Mouse (Mus musculus): ENCODE results near the gene Alpl. TPM values are rescaled to one million over a fixed set of nuclear protein-coding genes. Genes with fewer than 3 reads are reported as not detected.

Alpl gene
- total and polyA plus RNA-seq, 3 experiments: not detected

DNA sequence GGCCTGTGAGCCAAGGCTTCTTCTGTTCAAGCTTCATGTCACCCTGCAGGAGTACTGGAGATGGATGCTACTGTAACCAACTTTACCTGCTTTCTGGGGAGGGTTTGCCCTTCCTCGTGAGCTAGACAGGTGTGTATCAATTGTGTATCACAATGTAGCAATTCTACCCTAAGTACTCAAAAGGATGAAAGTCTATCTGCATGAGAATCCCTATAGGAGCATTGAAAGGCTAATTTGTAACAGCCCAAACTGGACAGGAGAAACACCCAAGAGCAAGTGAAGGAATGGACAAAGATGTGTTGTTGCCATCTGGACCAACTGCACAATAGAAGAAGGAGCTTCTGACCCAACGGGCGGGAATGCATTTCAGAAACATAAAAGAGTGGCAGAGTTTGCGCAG is 18.3 kb downstream of the Alpl start:
- TF ChIP-seq MYC (IDR thresholded peaks at IDR 0.05; ENCODE audit: low read depth, low read length) (no peak), ZKSCAN1 (IDR thresholded peaks at IDR 0.05; ENCODE audit: low read depth, low read length) (no peak), BHLHE40 (IDR thresholded peaks at IDR 0.05; ENCODE audit: borderline replicate concordance, low read depth, low read length) (no peak), ZMIZ1 (IDR thresholded peaks at IDR 0.05; ENCODE audit: low read depth, low read length) (no peak)
- H3K27me3 ChIP-seq (ENCODE audit: control insufficient read depth in 1 of 2, insufficient read depth in 2 of 2, low read length in 2 of 2): peaks cover 0 to under 1% of the 10 kb centered on the region in 2 experiments; a peak in 1 of 4 replicates
- H3K27ac ChIP-seq (ENCODE audit: control insufficient read depth, low read depth, low read length): no peak overlapping the region
- H3K9me3 ChIP-seq (replicated peaks; ENCODE audit: insufficient read depth, low read length): no peaks in the 10 kb centered on the region
- no peak overlapping the region for H3K9ac ChIP-seq (ENCODE audit: control insufficient read depth, low read depth, low read length, poor library complexity, severe bottlenecking)
- H3K4me1 ChIP-seq (ENCODE audit: control insufficient read depth in 1 of 2, insufficient read depth in 2 of 2, low read length in 2 of 2): no peaks in the 10 kb centered on the region
- no peaks in the 10 kb centered on the region for H3K36me3 ChIP-seq (ENCODE audit: control insufficient read depth in 1 of 2, insufficient read depth in 2 of 2, low read length in 2 of 2)
- H3K79me2 ChIP-seq (ENCODE audit: control insufficient read depth, insufficient read depth, low read length, poor library complexity): no peaks in the 10 kb centered on the region
- H3K4me3 ChIP-seq (ENCODE audit: control insufficient read depth in 1 of 2, insufficient read depth in 1 of 2, low read depth in 2 of 2, low read length in 2 of 2): no peak overlapping the region
- no peak for DNase-seq (ENCODE audit: low read depth, low spot score)

DNA sequence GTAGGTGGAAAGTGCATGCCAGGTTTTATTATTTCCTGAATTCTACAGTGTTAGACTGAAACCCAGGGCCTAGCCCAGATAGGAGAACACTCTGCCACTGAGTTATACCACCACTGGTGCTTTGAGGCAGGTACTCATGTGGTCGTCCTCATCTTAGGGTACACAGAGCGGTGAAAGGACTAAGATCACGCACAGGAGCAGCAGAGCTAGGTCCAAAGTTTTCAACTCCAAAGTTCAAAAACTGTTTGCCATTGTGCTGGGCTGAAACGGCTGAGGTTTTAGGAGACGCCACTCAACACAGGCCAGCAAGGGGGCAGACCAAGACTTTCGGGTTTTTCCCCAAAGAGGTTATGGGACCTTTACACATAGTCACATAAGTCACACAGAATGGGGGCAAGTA is 21.7 kb downstream of the Alpl start:
- Histone ChIP-seq H3K36me3 (ENCODE audit: control insufficient read depth in 1 of 2, insufficient read depth in 2 of 2, low read length in 2 of 2) (no peaks in the 10 kb centered on the region), H3K79me2 (ENCODE audit: control insufficient read depth, insufficient read depth, low read length, poor library complexity) (no peaks in the 10 kb centered on the region), H3K9me3 (replicated peaks; ENCODE audit: insufficient read depth, low read length) (no peaks in the 10 kb centered on the region), H3K9ac (ENCODE audit: control insufficient read depth, low read depth, low read length, poor library complexity, severe bottlenecking) (no peak overlapping the region), H3K4me3 (ENCODE audit: control insufficient read depth in 1 of 2, insufficient read depth in 1 of 2, low read depth in 2 of 2, low read length in 2 of 2) (no peak overlapping the region), H3K27ac (ENCODE audit: control insufficient read depth, low read depth, low read length) (no peak overlapping the region), H3K27me3 (ENCODE audit: control insufficient read depth in 1 of 2, insufficient read depth in 2 of 2, low read length in 2 of 2) (peaks cover 0 to 5% of the 10 kb centered on the region in 2 experiments; a peak in 2 of 4 replicates), H3K4me1 (ENCODE audit: control insufficient read depth in 1 of 2, insufficient read depth in 2 of 2, low read length in 2 of 2) (no peaks in the 10 kb centered on the region)
- DNase-seq (ENCODE audit: low read depth, low spot score): no peak
- no peak for TF ChIP-seq MXI1 (IDR thresholded peaks at IDR 0.05; ENCODE audit: low read depth, low read length)
- no peak for TF ChIP-seq TBP (IDR thresholded peaks at IDR 0.05; ENCODE audit: low read depth, low read length)
- TF ChIP-seq CHD1 (IDR thresholded peaks at IDR 0.05; ENCODE audit: low read depth, low read length): no peak
- TF ChIP-seq EP300 (IDR thresholded peaks at IDR 0.05; ENCODE audit: low read depth in 1 of 2, low read length in 2 of 2): no peak
- TF ChIP-seq MAX (IDR thresholded peaks at IDR 0.05; ENCODE audit: low read length): no peak
- TF ChIP-seq MYC (IDR thresholded peaks at IDR 0.05; ENCODE audit: low read depth, low read length): no peak
- TF ChIP-seq ZKSCAN1 (IDR thresholded peaks at IDR 0.05; ENCODE audit: low read depth, low read length): no peak
- TF ChIP-seq TAL1 (IDR thresholded peaks at IDR 0.05; ENCODE audit: low read length): no peak
- no peak for TF ChIP-seq MYB (IDR thresholded peaks at IDR 0.05; ENCODE audit: low read depth, low read length)
- no peak for TF ChIP-seq NELFE (IDR thresholded peaks at IDR 0.05; ENCODE audit: low read depth, low read length)
- TF ChIP-seq CTCF (IDR thresholded peaks at IDR 0.05 in 2 of 3, conservative IDR thresholded peaks at IDR 0.05 in 1 of 3; ENCODE audit: control insufficient read depth in 1 of 3, insufficient read depth in 1 of 3, low read depth in 2 of 3, low read length in 3 of 3, poor library complexity in 1 of 3, severe bottlenecking in 1 of 3): no peak
- no peak for TF ChIP-seq ELF1 (IDR thresholded peaks at IDR 0.05; ENCODE audit: low read depth, low read length)
- no peak for TF ChIP-seq ZC3H11A (IDR thresholded peaks at IDR 0.05; ENCODE audit: low read depth, low read length)

DNA sequence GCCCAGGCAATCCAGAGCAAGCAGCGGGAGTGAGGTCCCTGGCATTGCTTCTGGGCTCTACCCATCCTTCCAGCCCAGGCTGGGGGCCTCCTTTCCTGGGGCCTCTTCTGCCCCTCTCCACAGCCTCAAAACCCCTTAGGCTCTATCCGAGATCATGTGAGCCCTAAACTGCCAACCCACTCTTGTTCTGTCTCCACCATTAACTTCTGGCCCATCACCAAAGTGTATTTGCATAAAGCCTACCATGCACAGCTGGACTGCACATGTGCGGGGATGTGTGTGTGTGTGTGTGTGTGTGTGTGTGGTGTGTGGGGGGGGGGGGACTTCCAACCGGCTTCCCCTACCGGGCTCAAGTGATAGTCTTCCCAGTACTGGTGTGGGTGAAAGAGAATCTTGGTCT is 22.2 kb downstream of the Alpl start:
- Histone ChIP-seq H3K79me2 (ENCODE audit: control insufficient read depth, insufficient read depth, low read length, poor library complexity) (no peaks in the 10 kb centered on the region), H3K9ac (ENCODE audit: control insufficient read depth, low read depth, low read length, poor library complexity, severe bottlenecking) (no peak overlapping the region), H3K36me3 (ENCODE audit: control insufficient read depth in 1 of 2, insufficient read depth in 2 of 2, low read length in 2 of 2) (no peaks in the 10 kb centered on the region), H3K9me3 (replicated peaks; ENCODE audit: insufficient read depth, low read length) (no peaks in the 10 kb centered on the region), H3K27me3 (ENCODE audit: control insufficient read depth in 1 of 2, insufficient read depth in 2 of 2, low read length in 2 of 2) (peaks cover 0 to 5% of the 10 kb centered on the region in 2 experiments; a peak in 2 of 4 replicates), H3K4me3 (ENCODE audit: control insufficient read depth in 1 of 2, insufficient read depth in 1 of 2, low read depth in 2 of 2, low read length in 2 of 2) (no peak overlapping the region), H3K27ac (ENCODE audit: control insufficient read depth, low read depth, low read length) (no peak overlapping the region), H3K4me1 (ENCODE audit: control insufficient read depth in 1 of 2, insufficient read depth in 2 of 2, low read length in 2 of 2) (no peaks in the 10 kb centered on the region)
- TF ChIP-seq ETS1 (IDR thresholded peaks at IDR 0.05; ENCODE audit: low read depth, low read length) (no peak), MAX (IDR thresholded peaks at IDR 0.05; ENCODE audit: low read length) (no peak), ZC3H11A (IDR thresholded peaks at IDR 0.05; ENCODE audit: low read depth, low read length) (no peak), NELFE (IDR thresholded peaks at IDR 0.05; ENCODE audit: low read depth, low read length) (no peak), GATA1 (IDR thresholded peaks at IDR 0.05; ENCODE audit: low read depth, low read length) (no peak), MAZ (IDR thresholded peaks at IDR 0.05; ENCODE audit: low read depth, low read length) (no peak), CTCF (IDR thresholded peaks at IDR 0.05 in 2 of 3, conservative IDR thresholded peaks at IDR 0.05 in 1 of 3; ENCODE audit: control insufficient read depth in 1 of 3, insufficient read depth in 1 of 3, low read depth in 2 of 3, low read length in 3 of 3, poor library complexity in 1 of 3, severe bottlenecking in 1 of 3) (no peak), TCF12 (IDR thresholded peaks at IDR 0.05; ENCODE audit: low read depth, low read length) (no peak), GABPA (IDR thresholded peaks at IDR 0.05; ENCODE audit: low read depth, low read length) (no peak), MXI1 (IDR thresholded peaks at IDR 0.05; ENCODE audit: low read depth, low read length) (no peak), POLR2AphosphoS2 (IDR thresholded peaks at IDR 0.05; ENCODE audit: low read length) (no peak), MYB (IDR thresholded peaks at IDR 0.05; ENCODE audit: low read depth, low read length) (no peak), ZNF384 (IDR thresholded peaks at IDR 0.05; ENCODE audit: low read depth, low read length) (no peak), JUND (IDR thresholded peaks at IDR 0.05; ENCODE audit: low read depth, low read length) (no peak), EP300 (IDR thresholded peaks at IDR 0.05; ENCODE audit: low read depth in 1 of 2, low read length in 2 of 2) (no peak), UBTF (IDR thresholded peaks at IDR 0.05; ENCODE audit: borderline replicate concordance, insufficient read depth, low read depth, low read length) (no peak)
- DNase-seq (ENCODE audit: low read depth, low spot score): no peak
